Mouse (Mus musculus): Measurements from ENCODE around the gene Sst.
A peak's percentile ranks its signal among the peaks of the same experiment; 100 is the strongest.

GRCm38 (mm10) chr16:23897984-23898586, 7.3 kb upstream of the Sst start:
- TF ChIP-seq POLR2A (IDR thresholded peaks at IDR 0.05; ENCODE audit: insufficient read depth, low read depth, low read length) (no peak), CTCF (IDR thresholded peaks at IDR 0.05) (peak; percentile 71)

Measured in heart, adult 2 months (tissue).